Mouse (Mus musculus): Measurements from ENCODE around the gene Ppdpf.

The Ppdpf gene

GRCm38 (mm10) chr2:181187121-181188000 is at the start of gene Ppdpf:
Gene Ppdpf, plus strand, starts transcription at chr2:181187247.
- DNase-seq = peak; percentile 93

GRCm38 (mm10) chr2:181139641-181140193 is 47.3 kb upstream of the Ppdpf start:
- DNase-seq = no peak

GRCm38 (mm10) chr2:181142703-181143135 is 44.3 kb upstream of the Ppdpf start:
- no peak for DNase-seq

GRCm38 (mm10) chr2:181143509-181144276 is 43.4 kb upstream of the Ppdpf start:
- no peak for DNase-seq

GRCm38 (mm10) chr2:181144675-181145074 is 42.4 kb upstream of the Ppdpf start:
- no peak for DNase-seq

GRCm38 (mm10) chr2:181146976-181147545 is 40.0 kb upstream of the Ppdpf start:
- DNase-seq = no peak

GRCm38 (mm10) chr2:181147546-181148317 is 39.3 kb upstream of the Ppdpf start:
- peak; percentile 31 for DNase-seq

GRCm38 (mm10) chr2:181148318-181148955 is 38.6 kb upstream of the Ppdpf start:
- no peak for DNase-seq

- no peak for DNase-seq
Observed at GRCm38 (mm10) chr2:181150281-181150680, 36.8 kb upstream of the Ppdpf start.

GRCm38 (mm10) chr2:181152701-181153100 is 34.3 kb upstream of the Ppdpf start:
- no peak for DNase-seq

- no peak for DNase-seq
Observed at GRCm38 (mm10) chr2:181153131-181153530, 33.9 kb upstream of the Ppdpf start.

- peak; percentile 11 for DNase-seq
Observed at GRCm38 (mm10) chr2:181153837-181154236, 33.2 kb upstream of the Ppdpf start.

GRCm38 (mm10) chr2:181154361-181154760 is 32.7 kb upstream of the Ppdpf start:
- DNase-seq = no peak

- no peak for DNase-seq
Observed at GRCm38 (mm10) chr2:181154831-181155415, 32.1 kb upstream of the Ppdpf start.

GRCm38 (mm10) chr2:181155801-181156200 is 31.2 kb upstream of the Ppdpf start:
- no peak for DNase-seq

GRCm38 (mm10) chr2:181156248-181157121 is 30.6 kb upstream of the Ppdpf start, which contains the start of gene Eef1a2:
Gene Eef1a2, minus strand, starts transcription at chr2:181157014.
- no peak for DNase-seq

GRCm38 (mm10) chr2:181157180-181157579 is 29.9 kb upstream of the Ppdpf start:
- DNase-seq = no peak

- DNase-seq = no peak
Observed at GRCm38 (mm10) chr2:181157716-181158302, 29.2 kb upstream of the Ppdpf start.

- no peak for DNase-seq
Observed at GRCm38 (mm10) chr2:181158471-181158870, 28.6 kb upstream of the Ppdpf start.

GRCm38 (mm10) chr2:181159091-181159514 is 27.9 kb upstream of the Ppdpf start:
- no peak for DNase-seq

All from lung, postnatal 14 days (tissue).